Mouse (Mus musculus) bone marrow macrophage, adult 2 months (primary cell): Measurements from ENCODE around the gene 4931422A03Rik.

Experiments used
- CTCF ChIP-seq: IDR thresholded peaks from 2 replicates; pipeline ENCODE4 v1.5.1; 2012; ENCODE audit warnings: low read depth, mild to moderate bottlenecking, low read length, moderate library complexity
- POLR2A ChIP-seq: IDR thresholded peaks from 2 replicates; pipeline ENCODE4 v1.6.1; 2012; ENCODE audit warnings: mild to moderate bottlenecking, low read depth, low read length, borderline replicate concordance

- TF ChIP-seq CTCF = no peak
- no peak for TF ChIP-seq POLR2A
Observed at GRCm38 (mm10) chr2:103955714-103956113, 72.4 kb downstream of the 4931422A03Rik start.
